Mouse (Mus musculus) brain, adult 2 months (tissue): ENCODE measurements at regions not wholly inside any gene's neighbourhood (a gene's known extent, or its start where the extent isn't known, plus 50 kb on each side); places are given as distances from the start of the nearest gene placed in this dataset.

Experiments
- DNase-seq: peaks from one replicate; pipeline ENCODE4 v3.0.0; 2011; ENCODE audit warnings: low read depth, low spot score

GRCm38 (mm10) chr3:71590840-71591239 lies 1376.8 kb downstream of the Sis start:
- DNase-seq: peak; percentile 10

- DNase-seq: no peak
These were observed 1403.7 kb downstream of the Sis start for GRCm38 (mm10) chr3:71563820-71564418.

- peak; percentile 10 for DNase-seq
These were observed 1404.8 kb downstream of the Sis start for GRCm38 (mm10) chr3:71562901-71563300.

GRCm38 (mm10) chr3:71545821-71546220 lies 1421.8 kb downstream of the Sis start:
- DNase-seq: no peak

- DNase-seq: peak; percentile 44
These were observed 1454.8 kb downstream of the Sis start for GRCm38 (mm10) chr3:71512860-71513259.
